Mouse (Mus musculus): ENCODE measurements around the gene Asb10. TPM values are rescaled to one million over a fixed set of nuclear protein-coding genes. Genes with fewer than 3 reads are reported as not detected.

Asb10 gene
- total RNA-seq, 2 experiments from 2014 or later: 70.2 to 72.5 TPM

DNA sequence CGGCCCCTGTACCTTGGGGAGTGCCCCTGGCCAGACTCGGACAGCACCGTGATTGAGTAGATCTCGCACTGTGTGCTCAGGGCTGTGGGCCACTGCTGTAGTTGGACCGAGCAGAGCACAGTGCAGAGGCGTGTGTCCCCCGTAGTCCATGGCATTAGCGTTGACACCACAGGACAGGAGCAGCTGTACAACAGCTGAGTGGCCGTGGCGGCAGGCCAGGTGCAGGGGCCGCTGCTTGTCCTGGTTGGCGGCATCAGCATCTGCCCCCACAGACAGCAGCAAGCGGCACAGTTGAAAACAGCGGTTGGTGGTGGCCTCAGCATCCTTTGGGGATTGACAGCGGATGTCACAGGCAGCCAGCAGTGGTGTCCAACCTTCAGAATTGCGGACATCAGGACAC is 3.2 kb downstream of the Asb10 start:
- intact Hi-C loops (cut with DNase I): no loop called here
- DNase-seq: peak; percentile 46 to 58

DNA sequence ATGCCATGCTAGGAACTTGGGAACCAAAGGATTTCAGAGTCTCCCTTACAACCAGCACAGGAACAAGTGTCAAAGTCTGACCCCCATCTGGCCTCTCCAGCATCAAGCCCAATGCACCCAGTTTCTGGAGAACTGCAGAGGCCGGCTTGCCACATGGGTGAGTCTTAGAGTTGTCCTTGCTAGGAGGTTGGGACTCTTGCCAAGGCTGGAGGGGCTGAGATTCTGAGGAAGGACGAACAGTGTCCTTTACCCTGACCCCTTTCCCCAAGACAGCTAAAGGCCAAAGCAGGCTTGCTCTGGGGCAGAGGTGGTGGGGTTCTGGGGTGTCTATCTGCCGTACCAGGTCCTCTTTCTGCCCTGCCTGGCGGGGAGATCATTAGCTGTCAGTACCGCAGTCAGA is 4.3 kb downstream of the Asb10 start:
- intact Hi-C loops (cut with DNase I): no loop called here
- DNase-seq: no peak

DNA sequence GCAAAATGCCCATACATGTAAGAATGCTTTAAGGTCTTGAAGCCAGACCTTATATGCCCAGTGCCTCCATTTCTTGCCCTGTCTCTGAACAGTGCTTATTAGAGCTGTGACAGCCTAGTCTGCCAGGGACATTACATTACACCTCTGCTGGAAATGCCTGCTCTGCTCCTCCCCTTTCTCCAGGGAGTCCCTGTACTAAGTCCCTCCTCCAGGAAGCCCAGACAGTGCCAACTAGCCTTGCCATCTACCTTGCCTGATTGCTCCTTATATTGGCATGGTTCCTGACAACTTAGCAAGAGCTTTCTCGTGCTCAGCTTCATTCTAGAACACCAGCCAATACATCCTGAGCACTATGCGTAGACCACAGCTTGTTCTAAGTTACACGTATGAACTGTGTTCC is 5.0 kb downstream of the Asb10 start:
- intact Hi-C loops (cut with DNase I): no loop called here
- no peak for DNase-seq

DNA sequence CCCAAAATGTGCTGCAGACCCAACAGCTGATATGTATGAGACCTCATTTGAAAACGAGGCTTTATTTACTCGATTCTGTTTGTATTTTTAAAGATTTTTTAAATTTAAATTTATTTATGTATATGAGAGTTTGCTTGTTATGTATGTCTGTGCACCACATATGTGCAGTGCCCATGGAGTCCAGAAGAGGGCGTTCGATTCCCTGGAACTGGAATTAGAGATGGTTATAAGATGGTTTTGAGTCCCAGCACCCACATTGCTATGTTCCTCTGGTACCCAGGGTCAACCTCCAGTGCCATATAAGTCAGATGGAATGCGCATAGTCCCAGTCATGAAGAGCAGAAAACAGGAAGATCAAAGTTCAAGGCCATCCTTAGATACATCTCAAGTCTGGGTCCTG is 6.5 kb downstream of the Asb10 start:
- intact Hi-C loops (cut with DNase I): loop anchor here (5.0 kb wide), 2 partner anchors 63 to 118 kb away; no protein-coding TSS in a partner anchor
- DNase-seq: no peak

DNA sequence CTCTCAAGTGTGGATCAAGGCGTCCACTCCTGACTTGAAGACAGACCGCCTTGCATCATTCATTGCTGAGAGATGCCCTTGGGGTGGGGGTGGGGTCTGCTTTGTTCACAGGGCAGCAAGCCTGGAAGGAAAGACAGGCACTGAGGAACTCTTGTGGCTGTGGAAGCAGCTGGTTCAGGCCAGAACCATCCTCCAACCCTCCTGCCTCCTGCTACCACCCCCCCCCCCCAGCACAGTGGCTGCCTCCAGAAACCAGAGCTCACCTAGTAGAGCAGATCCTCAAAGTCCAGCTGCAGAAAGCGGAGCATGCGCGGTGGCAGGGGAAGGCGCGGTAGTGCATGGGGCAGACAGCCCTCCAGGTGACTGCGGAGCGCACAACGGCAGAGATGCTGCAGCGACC is 7.4 kb downstream of the Asb10 start:
- DNase-seq: no peak
- intact Hi-C loops (cut with DNase I): loop anchor here (5.0 kb wide), 2 partner anchors 64 to 119 kb away; no protein-coding TSS in a partner anchor

DNA sequence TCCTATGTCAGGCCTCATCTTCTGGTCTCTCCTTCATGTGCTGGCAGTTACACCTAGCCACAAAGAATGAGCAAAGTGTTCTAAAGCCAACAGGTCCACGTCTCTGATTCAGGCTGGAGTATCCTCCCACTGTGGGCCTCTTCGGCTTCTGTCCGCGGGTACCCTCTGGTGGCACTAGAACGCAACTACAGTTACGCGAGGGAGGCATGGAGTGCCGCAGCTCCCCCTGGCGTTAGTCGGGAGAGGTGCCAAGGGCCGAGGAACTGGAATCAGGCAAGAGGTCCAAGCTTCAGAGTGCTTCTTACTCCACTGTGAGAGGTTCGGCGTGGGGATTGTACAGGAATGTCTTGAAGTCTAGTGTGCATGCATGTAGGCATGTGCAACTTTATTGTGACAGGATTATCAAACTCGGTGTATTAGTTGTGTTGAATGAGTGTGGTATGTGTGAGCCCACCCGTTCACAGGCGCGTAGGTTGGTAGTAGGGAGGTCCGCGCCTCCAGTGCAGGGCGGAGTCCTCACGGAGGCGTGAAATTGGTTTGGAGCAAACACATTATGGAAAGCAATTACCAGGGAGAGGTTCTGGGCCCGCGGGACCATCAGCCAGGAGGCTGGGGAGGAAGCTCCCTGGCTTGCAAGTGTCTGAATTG is 10.6 kb downstream of the Asb10 start:
- intact Hi-C loops (cut with DNase I): loop anchor here (5.0 kb wide), 2 partner anchors 67 to 122 kb away; no protein-coding TSS in a partner anchor
- peak; percentile 92 to 97 for DNase-seq

DNA sequence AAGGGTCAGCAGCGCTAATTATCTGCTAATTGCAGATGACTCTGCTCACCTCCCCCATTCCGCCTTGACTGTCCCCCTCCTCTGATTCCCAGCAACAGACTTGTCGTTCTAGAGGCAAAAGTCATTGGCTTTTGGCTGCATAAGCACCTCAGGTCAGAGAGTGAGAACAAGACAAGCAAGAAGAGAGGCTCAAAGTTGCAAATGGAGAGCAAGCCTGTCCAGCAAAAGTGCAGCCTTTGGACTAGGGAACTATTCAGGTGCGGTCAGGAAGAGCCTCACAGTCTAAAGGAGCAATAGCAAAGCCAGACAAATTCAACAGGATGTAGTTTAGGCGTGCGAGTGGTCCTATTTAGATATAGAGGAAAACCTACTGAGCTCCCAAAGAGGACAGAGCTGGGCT is 13.0 kb downstream of the Asb10 start:
- intact Hi-C loops (cut with DNase I): loop anchor here (2.0 kb wide), 1 partner anchor 41 kb away; no protein-coding TSS in a partner anchor
- DNase-seq: no peak

DNA sequence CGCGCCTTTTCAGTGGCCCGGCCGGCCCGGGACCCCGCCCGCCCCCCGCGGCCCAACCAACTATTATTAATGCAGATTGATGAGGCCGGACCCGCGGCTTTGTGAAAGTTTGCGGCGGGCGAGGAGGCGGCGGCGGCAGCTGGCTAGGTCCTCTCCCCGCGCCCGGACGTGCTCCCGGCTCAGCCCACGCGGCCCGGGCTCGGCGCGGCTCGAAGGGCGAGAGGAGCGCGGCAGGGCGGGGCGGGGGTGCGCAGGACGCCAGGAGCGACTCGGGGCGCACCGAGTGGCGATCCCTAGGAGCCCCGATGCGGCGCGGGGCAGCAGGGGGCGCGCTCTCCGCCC is 13.9 kb downstream of the Asb10 start, which contains the start of gene Gbx1:
Gene Gbx1, minus strand, starts transcription at position 314 of the 342 bp plus-strand sequence.
- intact Hi-C loops (cut with DNase I): no loop called here
- peak; percentile 53 to 57 for DNase-seq

DNA sequence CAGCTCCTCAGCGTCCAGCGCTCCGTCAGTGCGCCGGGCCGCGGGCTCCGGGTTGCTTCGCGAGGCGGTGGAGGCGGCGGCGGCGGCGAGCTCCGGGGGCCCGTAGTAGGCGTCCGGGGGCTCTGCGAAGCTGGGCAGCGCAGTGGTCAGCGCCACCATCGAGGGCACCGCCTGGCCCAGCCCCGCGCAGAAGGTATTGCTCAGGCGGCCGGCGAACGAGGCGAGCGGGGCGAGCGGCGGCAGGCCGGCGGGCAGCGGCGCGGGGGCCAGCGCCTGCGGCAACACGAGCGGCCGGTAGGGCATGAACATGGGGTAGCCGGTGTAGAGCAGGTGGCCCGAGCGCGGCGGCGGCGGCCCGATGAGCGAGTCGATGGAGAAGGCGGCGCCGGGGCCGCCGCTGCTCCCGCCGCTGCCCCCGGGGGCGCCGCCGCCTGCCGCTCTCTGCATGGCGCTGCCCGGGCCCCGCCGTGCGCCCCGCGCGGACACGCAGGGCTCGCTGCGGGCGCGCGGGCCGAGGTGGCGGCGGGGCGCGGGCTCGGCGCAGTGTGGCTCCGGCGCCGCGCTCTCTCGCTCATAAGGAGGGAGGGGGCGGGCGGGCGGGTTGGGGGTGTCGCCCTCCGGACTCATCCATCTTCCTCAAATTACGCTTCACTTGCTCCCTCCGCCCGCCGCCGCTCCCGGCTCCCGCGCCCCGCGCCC is 14.4 kb downstream of the Asb10 start:
- DNase-seq: peak in 1 of 2 experiments; percentile 21
- intact Hi-C loops (cut with DNase I): no loop called here

DNA sequence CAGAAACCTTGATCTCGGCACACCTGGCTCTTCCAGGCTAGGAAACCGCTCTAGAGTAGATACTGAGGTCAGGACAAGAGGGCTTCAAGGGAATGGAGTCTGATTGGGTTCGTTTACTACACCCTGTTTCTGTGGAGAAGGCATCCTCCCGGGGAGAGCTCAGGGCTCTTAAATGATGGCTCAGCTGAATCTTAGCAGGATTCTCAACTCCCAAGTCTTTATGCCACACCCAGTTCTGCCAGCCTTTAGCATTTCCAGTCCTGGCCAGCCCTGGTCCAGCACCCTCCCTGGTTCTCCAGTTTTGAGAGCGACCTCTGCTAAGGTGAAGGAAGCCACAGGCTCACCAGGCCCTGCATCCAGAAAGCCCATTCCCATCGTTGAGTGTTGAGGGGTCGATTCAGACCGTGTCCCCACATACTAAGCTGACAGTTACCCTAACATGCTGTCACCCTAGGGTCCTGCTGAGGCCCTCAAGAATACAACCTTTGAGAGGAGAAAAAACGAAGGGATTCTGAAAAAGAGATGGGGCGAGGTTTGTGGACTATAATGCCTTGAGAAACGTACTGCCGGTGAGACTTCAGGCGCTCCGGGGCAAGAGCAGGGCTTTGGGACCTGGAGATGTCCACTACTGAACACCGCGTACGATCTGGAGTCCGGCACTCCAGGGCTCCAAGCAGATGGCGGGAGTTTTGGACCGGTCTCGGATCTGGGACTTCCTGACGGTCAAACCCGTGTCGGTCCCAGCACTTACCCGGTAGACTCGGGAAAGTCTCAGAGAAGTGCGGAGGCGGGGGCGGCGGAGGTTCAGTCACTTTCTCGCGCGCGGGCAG is 15.2 kb downstream of the Asb10 start:
- intact Hi-C loops (cut with DNase I): no loop called here
- no peak for DNase-seq

DNA sequence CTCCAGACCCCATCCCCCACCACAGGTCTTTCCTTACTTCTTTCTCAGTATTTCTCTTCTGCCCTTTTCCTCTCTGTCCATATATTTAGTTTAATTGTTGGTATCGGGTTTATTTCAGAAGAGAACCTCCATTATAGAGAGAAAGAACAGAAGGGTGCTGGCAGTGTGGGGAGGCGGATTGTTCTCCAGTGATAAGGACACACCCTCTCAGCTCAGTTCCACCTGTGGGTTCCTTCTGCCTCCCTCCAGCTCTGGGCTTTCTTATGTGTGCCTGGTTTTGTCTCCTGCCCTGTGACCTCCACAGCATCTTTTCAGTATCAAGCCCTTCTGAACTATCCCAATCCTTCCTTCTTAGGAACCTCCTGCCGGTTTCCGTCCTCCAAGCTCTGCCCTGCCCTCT is 16.3 kb downstream of the Asb10 start:
- intact Hi-C loops (cut with DNase I): no loop called here
- no peak for DNase-seq

DNA sequence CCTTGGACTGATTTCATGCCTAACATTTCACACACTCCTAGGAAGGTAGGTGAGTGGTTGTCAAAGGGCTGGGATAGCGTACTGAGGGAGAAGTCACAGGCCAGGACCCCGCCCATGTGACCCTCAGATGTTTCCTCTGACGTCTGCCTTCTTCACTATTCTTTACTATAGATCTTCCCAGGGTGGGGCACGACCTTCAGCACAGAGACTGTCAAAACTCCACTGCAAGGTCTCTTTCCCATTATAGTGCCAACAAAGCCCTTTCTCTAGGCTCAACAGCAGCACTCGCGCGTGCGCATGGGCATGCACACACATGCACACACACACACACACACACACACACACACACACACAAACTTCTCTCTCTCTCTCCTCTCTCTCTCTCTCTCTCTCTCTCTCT is 17.0 kb downstream of the Asb10 start:
- intact Hi-C loops (cut with DNase I): no loop called here
- DNase-seq: no peak

DNA sequence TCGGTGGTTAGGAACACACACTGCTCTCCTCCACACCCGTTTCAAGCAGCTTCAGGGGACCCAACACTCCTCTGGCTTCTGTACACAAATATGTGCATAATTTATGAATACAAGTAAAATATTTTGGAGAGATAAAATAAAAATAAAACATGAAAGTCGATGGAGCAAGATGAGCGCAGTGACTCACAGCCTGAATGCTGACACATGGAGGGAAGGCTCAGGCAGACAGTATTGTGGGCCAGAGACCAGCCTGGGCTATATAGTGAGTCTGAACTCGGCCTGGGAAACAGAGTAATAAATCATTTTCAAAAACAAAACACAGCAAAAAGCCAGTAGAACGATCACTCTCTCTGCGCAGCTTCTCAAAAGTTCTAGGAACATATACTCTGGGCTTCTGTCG is 19.4 kb downstream of the Asb10 start:
- no peak for DNase-seq
- intact Hi-C loops (cut with DNase I): no loop called here

DNA sequence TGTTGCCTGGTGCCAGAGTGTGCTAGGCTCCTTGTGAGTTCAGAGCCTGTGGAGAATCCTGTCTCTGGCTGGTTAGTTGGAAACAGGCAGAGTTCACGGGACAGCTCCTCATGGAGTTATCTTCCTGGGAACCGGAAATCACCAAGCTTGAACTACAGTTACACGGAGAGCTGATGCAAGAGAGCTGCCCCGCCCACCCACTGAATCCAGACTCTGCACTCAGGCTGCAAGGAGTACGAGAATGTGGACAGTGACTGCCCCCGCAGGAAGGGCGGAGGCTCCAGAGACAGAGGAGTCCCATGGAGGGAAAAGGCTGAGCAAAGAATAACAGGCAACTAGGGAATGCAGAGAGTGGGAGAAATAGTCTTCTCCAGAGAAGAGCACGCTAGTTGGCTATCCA is 28.5 kb downstream of the Asb10 start:
- DNase-seq: peak; percentile 43 to 52
- intact Hi-C loops (cut with DNase I): no loop called here

DNA sequence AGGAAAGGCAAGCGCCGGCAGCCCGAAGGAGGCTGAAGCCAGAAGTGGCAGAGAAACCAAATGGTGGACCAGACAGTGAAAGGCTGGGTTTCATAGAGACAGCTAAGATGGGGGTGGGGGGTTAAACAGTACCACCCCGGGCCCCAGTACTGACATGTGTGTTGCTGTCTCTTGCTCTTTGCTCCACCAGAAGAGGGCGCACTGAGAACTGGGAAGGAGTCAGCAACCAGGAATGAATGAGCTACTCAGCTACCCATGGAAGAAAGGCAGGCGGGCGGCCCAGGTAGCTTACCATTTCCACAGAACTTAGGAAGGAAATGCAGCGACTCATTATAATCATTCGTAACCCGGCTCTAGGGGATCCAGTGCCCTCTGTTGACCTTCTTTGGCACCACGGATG is 30.1 kb downstream of the Asb10 start:
- peak; percentile 57 to 73 for DNase-seq
- intact Hi-C loops (cut with DNase I): loop anchor here (1.0 to 2.0 kb wide), 2 partner anchors 89 to 142 kb away; no protein-coding TSS in a partner anchor

DNA sequence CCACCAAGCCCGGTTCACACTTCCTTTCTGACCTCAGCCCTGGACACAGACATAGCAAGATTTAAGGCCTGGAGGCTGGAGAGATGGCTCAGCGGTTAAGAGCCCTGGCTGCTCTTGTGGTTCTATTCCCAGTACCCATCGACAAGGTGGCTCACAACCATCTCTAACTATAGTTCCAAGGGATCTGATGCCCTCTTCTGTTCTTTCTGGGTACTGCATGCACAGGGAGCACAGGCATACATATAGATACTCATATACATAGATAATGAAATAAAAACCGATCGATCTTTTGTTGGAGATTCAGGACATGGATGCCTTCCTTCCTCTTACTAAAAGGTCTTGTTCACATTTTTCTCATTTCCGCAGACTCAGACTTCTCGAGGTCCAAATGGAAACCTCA is 32.4 kb downstream of the Asb10 start:
- no peak for DNase-seq
- intact Hi-C loops (cut with DNase I): no loop called here

DNA sequence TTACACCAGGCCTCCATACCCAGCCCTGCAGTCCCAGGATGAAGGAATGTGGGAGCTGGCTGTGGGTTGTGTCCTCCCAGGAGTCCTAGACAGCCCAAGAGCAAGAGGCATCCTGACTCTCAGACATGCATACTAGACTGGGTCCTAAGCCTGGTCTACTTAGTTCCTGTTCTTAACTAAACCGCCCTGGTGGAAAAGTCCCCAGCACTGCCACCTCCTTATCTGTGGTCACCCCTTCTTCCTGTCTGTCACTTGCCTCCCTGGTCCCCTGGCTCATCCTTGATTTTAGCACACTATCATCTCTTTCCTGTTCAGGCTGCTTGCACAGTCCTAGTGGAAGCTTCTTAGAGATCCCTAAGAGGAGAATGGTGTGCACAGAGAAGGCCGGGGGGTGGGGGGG is 35.3 kb downstream of the Asb10 start:
- intact Hi-C loops (cut with DNase I): no loop called here

DNA sequence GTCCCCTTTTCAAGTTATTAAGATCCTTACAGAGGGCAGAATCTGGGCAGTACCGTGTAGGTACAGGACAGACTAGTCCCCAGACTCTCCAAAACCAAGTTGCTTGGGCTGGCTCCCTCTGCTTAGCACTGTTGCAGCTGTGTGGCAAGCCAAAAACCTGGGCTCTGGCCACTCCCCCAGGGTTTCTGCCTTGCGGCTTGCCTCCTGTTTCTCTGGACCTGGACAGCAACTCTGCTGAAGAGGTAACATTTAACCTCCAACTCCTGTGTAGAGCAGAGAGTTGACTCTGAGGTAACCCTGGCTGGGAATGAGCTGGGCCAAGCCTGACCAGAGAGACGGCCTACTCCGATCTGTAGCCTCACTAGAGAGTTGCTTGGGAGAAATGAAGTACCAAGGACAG is 38.0 kb downstream of the Asb10 start:
- DNase-seq: no peak
- intact Hi-C loops (cut with DNase I): no loop called here

More for the DNA sequence above, 35.3 kb downstream of the Asb10 start:
- no peak for DNase-seq

DNA sequence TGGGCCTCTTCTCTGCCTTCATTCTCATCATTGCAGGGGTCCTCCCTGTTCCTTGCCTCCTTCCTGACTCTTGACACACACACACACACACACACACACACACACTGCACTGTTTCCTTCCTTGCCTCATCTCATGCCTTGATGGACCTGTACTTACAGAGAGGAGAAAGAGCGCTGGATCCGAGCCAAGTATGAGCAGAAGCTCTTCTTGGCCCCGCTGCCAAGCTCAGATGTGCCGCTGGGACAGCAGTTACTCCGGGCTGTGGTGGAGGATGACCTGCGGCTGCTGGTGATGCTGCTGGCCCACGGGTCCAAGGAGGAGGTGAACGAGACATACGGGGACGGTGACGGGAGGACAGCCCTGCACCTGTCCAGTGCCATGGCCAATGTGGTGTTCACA is 39.9 kb downstream of the Asb10 start:
- DNase-seq: peak in 1 of 2 experiments; percentile 27
- intact Hi-C loops (cut with DNase I): no loop called here

DNA sequence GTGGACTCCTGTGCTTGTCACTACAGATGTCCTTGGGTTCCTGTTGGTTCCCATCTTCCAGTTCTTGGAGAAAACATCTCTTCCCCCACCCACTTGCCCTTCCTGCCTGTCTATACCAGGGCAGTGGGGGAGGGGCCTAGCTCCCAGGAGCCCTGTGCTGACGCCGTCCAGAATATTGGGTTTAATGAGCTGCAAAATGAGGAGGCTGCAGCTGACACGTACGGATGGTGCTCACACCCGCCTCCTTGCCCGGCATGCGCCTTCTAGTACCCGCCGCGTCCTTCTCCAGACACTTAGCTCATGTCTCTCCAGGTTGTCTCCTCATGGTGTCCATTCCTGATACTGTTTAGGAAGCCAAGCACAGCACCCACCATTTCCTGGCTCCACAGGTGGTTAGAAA is 41.7 kb downstream of the Asb10 start:
- intact Hi-C loops (cut with DNase I): no loop called here
- DNase-seq: no peak

DNA sequence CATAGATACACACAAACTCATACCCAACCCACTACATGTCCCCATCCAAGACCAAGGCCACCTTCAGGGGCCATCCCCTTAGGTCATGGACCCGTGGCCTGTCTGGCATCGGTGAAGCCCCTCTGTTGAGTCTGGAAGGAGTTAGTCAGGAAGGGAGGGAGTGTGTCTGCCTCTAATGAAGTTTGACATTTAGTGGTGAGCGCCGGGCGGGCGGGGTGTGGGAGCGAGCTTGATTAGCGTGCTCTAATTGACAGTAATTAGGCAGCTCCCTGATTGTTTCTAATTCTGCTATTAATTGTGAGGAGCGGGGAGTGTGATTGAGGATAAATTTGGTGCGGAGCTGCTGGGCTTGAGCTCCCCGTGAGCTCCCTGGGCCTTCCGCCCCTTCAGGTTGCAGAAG is 43.3 kb downstream of the Asb10 start:
- DNase-seq: no peak
- intact Hi-C loops (cut with DNase I): no loop called here
